Mouse (Mus musculus) CH12.LX (cell line): ENCODE measurements at regions not wholly inside any gene's neighbourhood (a gene's known extent, or its start where the extent isn't known, plus 50 kb on each side); places are given as distances from the start of the nearest gene placed in this dataset.

Experiments used
- CTCF ChIP-seq, 2 experiments: IDR thresholded peaks in 1 of 2; conservative IDR thresholded peaks in 1 of 2; 2 replicates each; pipeline ENCODE4 v1.5.1; 2011 to 2012; ENCODE audit warnings: low read depth in 2 of 2, low read length in 2 of 2, improper control_type of control experiment in 1 of 2, inconsistent platforms in 1 of 2, mild to moderate bottlenecking in 1 of 2, moderate library complexity in 1 of 2
- EP300 ChIP-seq: IDR thresholded peaks from 2 replicates; pipeline ENCODE4 v1.6.1; 2011; ENCODE audit warnings: low read length, improper control_type of control experiment
- ETS1 ChIP-seq: conservative IDR thresholded peaks from 2 replicates; pipeline ENCODE4 v1.6.1; 2012; ENCODE audit warnings: low read depth, mild to moderate bottlenecking, inconsistent platforms, low read length, improper control_type of control experiment, moderate library complexity
- HCFC1 ChIP-seq: IDR thresholded peaks from 2 replicates; pipeline ENCODE4 v1.6.1; 2012; ENCODE audit warnings: low read depth, mild to moderate bottlenecking, inconsistent platforms, low read length, improper control_type of control experiment
- IRF4 ChIP-seq: IDR thresholded peaks from 2 replicates; pipeline ENCODE4 v1.6.1; 2014; ENCODE audit warnings: low read depth, mild to moderate bottlenecking, inconsistent platforms, low read length, improper control_type of control experiment
- JUN ChIP-seq: IDR thresholded peaks from 2 replicates; pipeline ENCODE4 v1.6.1; 2011; ENCODE audit warnings: low read depth, mild to moderate bottlenecking, low read length, improper control_type of control experiment, moderate library complexity; ENCODE audit not compliant: insufficient read depth
- JUND ChIP-seq: conservative IDR thresholded peaks from 2 replicates; pipeline ENCODE4 v1.6.1; 2011; ENCODE audit warnings: low read depth, low read length, improper control_type of control experiment
- MYC ChIP-seq: IDR thresholded peaks from 2 replicates; pipeline ENCODE4 v1.6.1; 2011; ENCODE audit warnings: low read depth, mild to moderate bottlenecking, improper control_type of control experiment, low read length
- POLR2A ChIP-seq: IDR thresholded peaks from 2 replicates; pipeline ENCODE4 v1.6.1; 2011; ENCODE audit warnings: low read depth, mild to moderate bottlenecking, improper control_type of control experiment, low read length
- POLR2AphosphoS2 ChIP-seq: IDR thresholded peaks from 2 replicates; pipeline ENCODE4 v1.6.1; 2011; ENCODE audit warnings: low read depth, low read length, improper control_type of control experiment
- SMC3 ChIP-seq: IDR thresholded peaks from 2 replicates; pipeline ENCODE4 v1.6.1; 2011; ENCODE audit warnings: low read depth, low read length, improper control_type of control experiment
- TBP ChIP-seq: conservative IDR thresholded peaks from 2 replicates; pipeline ENCODE4 v1.6.1; 2011; ENCODE audit warnings: low read depth, low read length, improper control_type of control experiment
- TCF12 ChIP-seq: IDR thresholded peaks from 2 replicates; pipeline ENCODE4 v1.6.1; 2014; ENCODE audit warnings: low read depth, mild to moderate bottlenecking, inconsistent platforms, low read length, improper control_type of control experiment

DNA sequence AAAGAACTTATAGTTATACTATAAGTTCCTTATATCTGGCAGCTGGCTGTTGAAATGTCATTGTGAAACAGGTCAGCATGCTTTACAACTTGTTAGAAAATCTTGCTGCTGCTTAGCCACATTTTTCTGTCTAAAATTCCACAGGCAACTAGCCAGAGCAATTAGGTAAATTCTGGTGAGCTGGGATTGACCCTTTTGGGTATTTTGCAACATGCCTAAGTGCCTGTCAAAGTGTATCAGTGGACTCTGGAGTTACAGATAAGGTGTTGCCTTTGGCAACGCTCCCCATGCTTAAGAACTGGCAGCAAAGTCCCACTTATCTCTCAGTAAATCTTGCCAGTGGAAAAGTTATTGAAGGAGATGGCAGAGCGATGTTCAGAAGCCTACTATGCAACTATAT, 525.9 kb downstream of the Rfpl4b start:
- TF ChIP-seq IRF4 (no peak), SMC3 (no peak), CTCF (conservative IDR thresholded peaks at IDR 0.05 in 1 of 2, IDR thresholded peaks at IDR 0.05 in 1 of 2; ENCODE audit: low read depth in 2 of 2, low read length in 2 of 2) (no peak), POLR2A (no peak), TCF12 (no peak), MYC (no peak), POLR2AphosphoS2 (no peak), EP300 (no peak), JUND (no peak), HCFC1 (no peak), TBP (no peak), JUN (no peak), ETS1 (no peak)
